Mouse (Mus musculus) megakaryocyte, embryonic 14.5 days (primary cell): ENCODE data around the gene Nfil3. TPM values are rescaled to one million over a fixed set of nuclear protein-coding genes. Genes with fewer than 3 reads are reported as not detected.

ENCODE experiments used
- H3K27me3 ChIP-seq: replicated peaks from 2 replicates; pipeline ENCODE3; 2012; ENCODE audit warnings: inconsistent platforms
- H3K36me3 ChIP-seq: replicated peaks from 2 replicates; pipeline ENCODE3; 2012; ENCODE audit warnings: low read length, inconsistent platforms, mixed read lengths
- H3K4me1 ChIP-seq: 2 replicates; pipeline ENCODE4 v1.6.1; 2012; ENCODE audit warnings: inconsistent platforms
- H3K4me3 ChIP-seq: replicated peaks from 2 replicates; pipeline ENCODE3; 2012; ENCODE audit warnings: moderate library complexity, mild to moderate bottlenecking, inconsistent platforms
- H3K9me3 ChIP-seq: 2 replicates; pipeline ENCODE4 v1.6.1; 2012; ENCODE audit warnings: inconsistent platforms
- FLI1 ChIP-seq: IDR thresholded peaks from 2 replicates; pipeline ENCODE4 v1.6.1; 2012; ENCODE audit warnings: low read length, inconsistent platforms, mixed read lengths
- GATA1 ChIP-seq: IDR thresholded peaks from 3 replicates; pipeline ENCODE4 v1.6.1; 2012; ENCODE audit warnings: mixed read lengths, low read length, inconsistent platforms, borderline replicate concordance
- polyA plus RNA-seq: library from polyadenylated mRNA; stranded (reverse); fragments of >175 nt; gene quantifications from 2 replicates; pipeline ENCODE4 v1.2.3, GENCODE M21; 2012; ENCODE audit warnings: low replicate concordance; ENCODE audit not compliant: insufficient read depth

Gene Nfil3
- 15.6 and 17.5 TPM in 2 replicates for polyA plus RNA-seq

DNA sequence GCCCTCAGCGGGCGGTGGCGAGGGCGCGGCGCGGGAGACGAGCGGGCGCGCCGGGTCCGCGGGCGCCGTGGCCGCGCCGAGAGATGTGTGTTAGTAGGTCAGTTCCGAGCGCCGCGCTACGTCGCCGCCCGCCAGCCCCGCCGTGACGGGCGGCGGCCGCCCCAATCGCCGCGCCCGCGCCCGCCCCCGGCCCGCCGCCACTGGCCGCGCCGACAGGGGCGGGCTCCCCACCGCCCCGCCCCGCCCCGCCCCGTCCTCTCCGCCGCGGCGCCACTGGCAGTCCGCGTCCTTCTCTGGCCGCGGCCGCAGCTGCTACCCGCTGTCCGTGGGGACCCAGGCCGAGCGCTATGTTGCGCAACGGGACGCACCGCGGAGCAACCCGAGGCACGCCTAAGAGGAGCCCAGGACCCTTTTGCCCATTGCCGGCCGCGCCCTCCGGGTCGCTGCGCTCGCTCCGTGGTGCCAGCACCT lies at the start of gene Nfil3:
Gene Nfil3 (minus strand): TSS at position 123 of the 471 bp plus-strand sequence.
- Histone ChIP-seq H3K4me1 (peaks cover 69% of the 10 kb centered on the region), H3K4me3 (peak within 1 kb of the TSS; percentile 96), H3K9me3 (no peaks in the 10 kb centered on the region), H3K27me3 (peaks cover 27% of the 10 kb centered on the region), H3K36me3 (peaks cover 13% of the 10 kb centered on the region)
- TF ChIP-seq FLI1 (no peak), GATA1 (no peak)

DNA sequence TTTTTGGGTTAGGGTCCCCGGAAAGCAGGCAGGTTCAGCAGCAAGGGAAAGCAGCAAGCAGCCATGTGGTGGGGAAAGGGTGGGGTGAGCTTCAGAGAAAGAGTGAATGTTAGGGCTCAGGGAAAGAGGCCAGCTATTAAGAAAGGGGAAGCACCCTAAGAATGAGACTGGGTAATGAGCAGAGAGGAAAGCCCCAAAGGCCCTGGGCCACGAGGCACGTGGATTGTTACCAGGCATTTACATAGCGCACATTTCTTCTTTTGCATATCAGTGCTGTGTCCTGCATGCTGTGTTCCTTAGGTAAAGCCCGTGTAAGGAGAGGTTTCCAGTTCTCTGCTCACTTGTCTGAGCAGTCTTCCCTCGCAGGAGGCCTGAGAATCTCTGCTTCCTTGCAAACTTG lies 43.4 kb upstream of the Nfil3 start:
- Histone ChIP-seq H3K27me3 (peaks cover 10% of the 10 kb centered on the region), H3K4me1 (no peaks in the 10 kb centered on the region), H3K36me3 (no peaks in the 10 kb centered on the region), H3K4me3 (no peak overlapping the region), H3K9me3 (peaks cover 27% of the 10 kb centered on the region)
- TF ChIP-seq FLI1 (no peak), GATA1 (no peak)

DNA sequence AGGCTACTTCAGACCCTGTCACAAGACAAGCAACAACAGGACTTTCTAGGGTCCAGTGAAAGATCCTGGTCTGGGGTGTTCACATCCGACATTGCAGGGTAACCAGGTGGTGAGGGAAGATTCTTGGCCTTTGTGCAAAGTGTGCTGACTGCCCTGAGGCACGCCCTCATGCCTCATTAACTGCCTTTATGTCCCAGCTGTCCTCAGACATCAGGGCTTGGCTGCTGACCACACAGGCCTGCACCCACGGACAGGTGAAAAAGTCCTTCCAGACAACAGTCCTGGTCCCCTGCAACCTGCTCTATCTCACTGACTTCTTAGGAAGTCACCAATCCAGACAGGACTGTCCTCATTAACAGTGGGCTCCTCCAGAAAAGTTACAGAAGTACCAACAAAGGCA lies 39.4 kb upstream of the Nfil3 start:
- peaks cover 4% of the 10 kb centered on the region for H3K9me3 ChIP-seq

DNA sequence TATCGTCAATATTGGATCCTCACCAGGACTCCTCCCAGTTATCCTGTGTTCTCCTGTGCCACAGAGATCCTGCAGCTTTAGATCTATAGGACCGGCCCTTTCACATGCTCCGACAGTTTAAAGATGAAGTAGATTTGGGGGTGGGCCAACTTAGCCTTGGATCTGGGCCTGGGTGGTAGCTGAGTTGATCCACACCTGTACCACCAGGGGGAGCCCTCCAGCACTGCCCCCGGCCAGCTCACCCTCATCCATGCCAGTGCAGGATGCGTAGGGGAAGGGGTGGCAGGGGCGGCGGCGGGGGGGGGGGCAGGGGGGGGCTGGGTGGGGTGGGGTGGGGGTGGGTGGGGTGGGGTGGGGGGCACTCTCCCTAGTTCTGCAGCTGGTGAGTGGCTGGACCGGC lies 38.7 kb upstream of the Nfil3 start:
- Histone ChIP-seq H3K27me3 (peaks cover 7% of the 10 kb centered on the region), H3K4me1 (peaks cover 28% of the 10 kb centered on the region), H3K9me3 (peaks cover 11% of the 10 kb centered on the region), H3K36me3 (peaks cover 6% of the 10 kb centered on the region), H3K4me3 (no peak overlapping the region)
- TF ChIP-seq FLI1 (no peak), GATA1 (no peak)

More for the DNA sequence above, 39.4 kb upstream of the Nfil3 start:
- H3K27me3 ChIP-seq = peaks cover 7% of the 10 kb centered on the region
- H3K36me3 ChIP-seq = no peaks in the 10 kb centered on the region
- H3K4me1 ChIP-seq = peaks cover 28% of the 10 kb centered on the region
- H3K4me3 ChIP-seq = no peak overlapping the region
- TF ChIP-seq GATA1 = no peak
- no peak for TF ChIP-seq FLI1

DNA sequence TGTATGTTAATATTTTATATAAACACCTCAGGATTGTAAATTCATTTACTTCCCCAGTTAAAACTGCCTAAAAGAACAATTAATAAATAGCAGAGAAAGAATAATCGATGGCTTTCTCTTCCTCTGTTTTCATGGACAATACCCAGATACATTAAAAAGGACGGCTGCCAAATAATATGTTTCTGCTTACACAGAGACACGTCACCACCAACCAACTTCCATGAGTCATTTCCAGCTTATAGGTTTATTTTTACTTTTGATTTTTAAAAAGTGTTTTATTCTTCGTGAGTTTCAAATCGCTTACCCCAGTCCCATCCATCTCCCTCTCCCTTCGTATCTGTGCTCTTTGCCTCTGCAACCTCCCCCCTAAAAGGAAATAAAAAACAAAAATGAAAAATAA lies 38.1 kb upstream of the Nfil3 start:
- H3K36me3 ChIP-seq = peaks cover 6% of the 10 kb centered on the region
- H3K9me3 ChIP-seq = peaks cover 17% of the 10 kb centered on the region
- no peak for TF ChIP-seq FLI1
- TF ChIP-seq GATA1 = no peak
- H3K4me1 ChIP-seq = peaks cover 28% of the 10 kb centered on the region
- H3K27me3 ChIP-seq = peaks cover 5% of the 10 kb centered on the region
- no peak overlapping the region for H3K4me3 ChIP-seq

DNA sequence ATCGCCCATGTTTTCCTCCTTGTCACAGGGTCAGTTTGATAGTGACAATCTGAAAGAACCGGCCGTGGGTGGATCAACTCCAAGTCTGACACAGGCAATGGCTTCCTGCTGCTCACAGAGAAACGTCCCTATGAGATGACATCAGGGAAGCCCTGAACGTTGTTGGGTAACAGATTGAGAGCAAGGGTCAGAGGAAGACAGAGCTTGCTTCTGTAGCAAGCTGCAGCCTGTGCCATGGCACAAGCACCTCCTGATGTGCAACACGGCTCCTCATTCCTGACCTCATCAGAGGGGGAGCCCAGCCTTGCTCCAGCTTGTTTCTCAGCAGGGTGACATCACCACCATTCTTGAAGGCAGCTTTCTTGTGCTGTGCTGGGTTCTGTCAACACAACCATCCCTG lies 37.1 kb upstream of the Nfil3 start:
- Histone ChIP-seq H3K27me3 (peaks cover 5% of the 10 kb centered on the region), H3K4me3 (no peak overlapping the region), H3K4me1 (peaks cover 28% of the 10 kb centered on the region), H3K9me3 (peaks cover 18% of the 10 kb centered on the region), H3K36me3 (peaks cover 6% of the 10 kb centered on the region)
- TF ChIP-seq GATA1 = no peak
- TF ChIP-seq FLI1 = no peak

DNA sequence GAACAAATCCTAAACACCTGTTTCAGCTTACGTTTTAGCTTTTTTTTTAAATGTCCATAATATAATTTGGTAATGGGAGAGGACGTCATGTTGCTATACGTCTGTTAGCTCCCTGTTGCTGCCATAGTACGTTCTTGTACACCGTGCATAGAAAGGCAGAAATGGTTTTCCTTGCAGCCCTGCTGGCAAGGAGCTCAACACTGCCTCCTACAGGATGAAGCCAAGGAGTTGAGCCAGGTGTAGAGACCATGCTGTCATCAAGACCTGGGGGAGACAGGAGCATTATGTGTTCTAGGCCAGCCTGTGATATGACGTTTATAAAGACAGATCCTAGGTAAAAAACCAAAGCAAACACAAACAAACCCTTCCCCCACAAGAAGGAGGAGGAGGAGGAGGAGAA lies 36.2 kb upstream of the Nfil3 start:
- Histone ChIP-seq H3K9me3 (peaks cover 18% of the 10 kb centered on the region), H3K4me1 (peaks cover 28% of the 10 kb centered on the region), H3K4me3 (no peak overlapping the region), H3K27me3 (peaks cover 3% of the 10 kb centered on the region), H3K36me3 (peaks cover 6% of the 10 kb centered on the region)
- TF ChIP-seq GATA1 = no peak
- TF ChIP-seq FLI1 = no peak

DNA sequence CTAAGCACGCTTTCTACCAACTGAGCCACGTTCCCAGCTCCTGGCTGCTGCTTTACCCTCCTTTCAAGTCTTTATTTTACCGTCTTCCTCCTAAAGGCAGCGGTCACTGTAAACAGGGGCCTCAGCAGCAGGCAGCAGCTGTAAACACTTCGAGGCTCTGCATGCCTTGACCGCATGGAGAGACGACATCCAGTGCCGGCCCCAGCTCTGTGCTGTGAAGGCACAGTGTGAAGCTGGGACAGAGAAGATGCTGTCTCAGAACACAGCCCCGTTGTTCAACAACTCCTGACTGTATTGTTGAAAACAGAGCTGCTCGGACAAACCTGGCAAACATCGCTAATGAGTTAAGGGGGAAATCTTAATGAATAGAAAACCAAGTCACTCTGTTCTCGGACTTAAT lies 30.6 kb upstream of the Nfil3 start:
- H3K4me3 ChIP-seq = no peak overlapping the region
- no peaks in the 10 kb centered on the region for H3K27me3 ChIP-seq
- peaks cover 53% of the 10 kb centered on the region for H3K4me1 ChIP-seq
- peaks cover 6% of the 10 kb centered on the region for H3K36me3 ChIP-seq
- peaks cover 18% of the 10 kb centered on the region for H3K9me3 ChIP-seq
- TF ChIP-seq FLI1 (no peak), GATA1 (no peak)

DNA sequence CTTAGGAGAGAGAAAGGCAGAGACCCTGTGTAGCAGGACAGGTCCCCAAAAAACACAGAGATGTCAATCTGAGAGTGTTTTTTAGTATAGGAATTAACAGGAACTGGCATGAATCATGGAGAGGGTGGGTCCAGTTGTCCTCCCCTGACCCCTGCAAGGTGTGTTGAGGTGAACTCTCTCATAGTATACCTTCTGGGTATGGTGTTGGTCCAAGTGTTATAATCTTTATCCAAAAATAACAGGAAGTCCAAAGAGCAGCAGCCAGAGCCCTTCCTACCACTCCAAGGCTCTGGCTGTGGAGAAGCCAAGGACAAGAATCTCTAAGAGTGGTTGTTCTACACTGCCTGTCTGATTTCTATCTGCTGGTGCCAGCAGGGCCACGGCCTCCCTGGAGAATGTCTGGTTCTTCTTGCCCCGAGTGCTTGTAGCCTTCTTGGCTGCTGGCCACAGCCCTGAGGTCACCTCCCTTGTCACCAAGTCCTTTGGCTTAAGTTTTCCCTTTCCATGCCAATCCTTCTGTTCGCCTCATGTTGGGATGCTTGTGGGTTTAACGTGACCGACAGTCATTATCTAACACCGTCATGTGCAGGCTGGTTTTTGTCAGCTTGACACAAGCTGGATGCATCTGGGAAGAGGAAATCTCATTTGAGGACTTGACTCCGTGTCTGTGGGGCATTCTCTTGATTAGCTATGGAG lies 27.8 kb upstream of the Nfil3 start:
- H3K36me3 ChIP-seq = no peaks in the 10 kb centered on the region
- H3K4me1 ChIP-seq = peaks cover 67% of the 10 kb centered on the region
- no peaks in the 10 kb centered on the region for H3K9me3 ChIP-seq
- TF ChIP-seq FLI1 = no peak
- no peak for TF ChIP-seq GATA1
- H3K27me3 ChIP-seq = peaks cover 3% of the 10 kb centered on the region
- no peak overlapping the region for H3K4me3 ChIP-seq

DNA sequence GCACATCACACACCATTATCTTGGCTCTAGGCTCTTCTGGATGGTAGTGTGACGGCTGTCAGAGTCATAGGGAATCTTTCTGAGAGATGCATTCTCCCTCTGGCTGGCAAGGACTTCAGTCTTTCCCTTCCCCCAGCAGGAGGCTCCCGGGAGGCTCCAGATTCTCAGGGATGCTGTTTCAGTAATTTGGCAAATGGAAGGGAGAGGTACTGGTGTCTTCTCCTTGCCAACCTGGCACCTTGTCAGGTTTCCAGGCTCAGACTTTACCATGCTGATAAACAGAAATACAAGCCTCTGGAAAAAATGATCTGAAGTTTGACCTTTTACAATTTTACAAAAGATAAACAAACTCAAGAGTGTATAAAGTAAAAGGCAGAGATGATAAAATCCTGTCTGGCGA lies 26.9 kb upstream of the Nfil3 start:
- H3K36me3 ChIP-seq = no peaks in the 10 kb centered on the region
- H3K9me3 ChIP-seq = no peaks in the 10 kb centered on the region

More for the DNA sequence above, 26.9 kb upstream of the Nfil3 start:
- Histone ChIP-seq H3K4me3 (no peak overlapping the region), H3K27me3 (peaks cover 3% of the 10 kb centered on the region), H3K4me1 (peaks cover 74% of the 10 kb centered on the region)
- TF ChIP-seq GATA1 = no peak
- no peak for TF ChIP-seq FLI1
